In genomic region chr5:149245965-149246470, GRCm38 (mm10) we compare ENCODE assay signal across 8 mouse cellular contexts. TPM values are rescaled to one million over a fixed set of nuclear protein-coding genes. Genes with fewer than 3 reads are reported as not detected.
DNase-seq lines count a peak whose midpoint lies in the region; ATAC-seq and TF ChIP-seq lines count a peak whose summit lies in the region.

No protein-coding gene starts in this region.

- no peak overlapping the region for H3K27ac ChIP-seq in testis, adult 2 months (ENCODE audit: control insufficient read depth, insufficient read depth, low read depth, low read length)
- peak overlapping the region; percentile 55; the same call in 1 of the 2 replicates for H3K27ac ChIP-seq in limb, embryonic 14.5 days (replicated peaks; ENCODE audit: low read depth, low read length)
- no peak overlapping the region; the same call in 1 of the 2 replicates for H3K27ac ChIP-seq in midbrain, embryonic 13.5 days

- no peaks in the 10 kb centered on the region for H3K27me3 ChIP-seq in testis, adult 2 months (ENCODE audit: control insufficient read depth, insufficient read depth, low read length)
- no peaks in the 10 kb centered on the region for H3K27me3 ChIP-seq in limb, embryonic 14.5 days (ENCODE audit: control insufficient read depth, insufficient read depth, low read length)
- no peaks in the 10 kb centered on the region for H3K27me3 ChIP-seq in midbrain, embryonic 13.5 days

- H3K4me3 ChIP-seq in testis, adult 2 months (ENCODE audit: control insufficient read depth, low read depth, low read length) = peak overlapping the region; percentile 39
- peak overlapping the region; percentile 17 for H3K4me3 ChIP-seq in limb, embryonic 14.5 days (replicated peaks; ENCODE audit: low read length)
- H3K4me3 ChIP-seq in midbrain, embryonic 13.5 days (replicated peaks) = peak overlapping the region; percentile 14; the same call in 1 of the 2 replicates

- TF ChIP-seq POLR2A in testis, adult 2 months (IDR thresholded peaks at IDR 0.05; ENCODE audit: control insufficient read depth, low read depth, low read length) = no peak
- no peak for TF ChIP-seq POLR2A in limb, embryonic 14.5 days (IDR thresholded peaks at IDR 0.05; ENCODE audit: borderline replicate concordance, extremely low read depth, insufficient read depth, insufficient read length)

- ATAC-seq in erythroblast, adult 5-6 weeks (replicated peaks; ENCODE audit: low FRiP score, poor library complexity, severe bottlenecking) = peak; percentile 58
- peak; percentile 93 to 97 for ATAC-seq in hematopoietic stem cell, adult 5-6 weeks (replicated peaks in 1 of 2; ENCODE audit: insufficient read depth in 1 of 2, low FRiP score in 2 of 2, low TSS enrichment in 1 of 2, low read depth in 1 of 2, poor library complexity in 2 of 2, severe bottlenecking in 2 of 2)
- 0 out of 2 replicates have a peak, but pooled peaks have one; percentile 41 for ATAC-seq in limb, embryonic 14.5 days (ENCODE audit: low FRiP score, low read depth)
- ATAC-seq in midbrain, embryonic 13.5 days = peak; percentile 88

- no peak for DNase-seq in testis, postnatal 14 days (ENCODE audit: low spot score)
- peak; percentile 33 for DNase-seq in limb, embryonic 14.5 days (ENCODE audit: low spot score)
- peak; percentile 82 to 89 for DNase-seq in thymus, adult 18-20 months
- DNase-seq in urinary bladder, postnatal 4 days (ENCODE audit: low spot score in 2 of 2) = no peak

- peak overlapping the region; percentile 42 for H3K4me2 ChIP-seq in limb, embryonic 14.5 days (replicated peaks; ENCODE audit: low read depth, low read length, severe bottlenecking)
- H3K4me2 ChIP-seq in midbrain, embryonic 13.5 days (replicated peaks) = peak overlapping the region; percentile 42

- peak overlapping the region; percentile 40 for H3K9ac ChIP-seq in limb, embryonic 14.5 days (ENCODE audit: low read depth, low read length, severe bottlenecking)
- H3K9ac ChIP-seq in midbrain, embryonic 13.5 days (replicated peaks) = 0 out of 2 replicates have a peak overlapping the region, but pooled peaks have one; percentile 33

- H3K36me3 ChIP-seq in testis, adult 2 months (ENCODE audit: control insufficient read depth, insufficient read depth, low read length) = no peaks in the 10 kb centered on the region
- no peaks in the 10 kb centered on the region for H3K36me3 ChIP-seq in limb, embryonic 14.5 days (ENCODE audit: control insufficient read depth, insufficient read depth, low read length)
- H3K36me3 ChIP-seq in midbrain, embryonic 13.5 days = no peaks in the 10 kb centered on the region

- H3K4me1 ChIP-seq in testis, adult 2 months (ENCODE audit: control insufficient read depth, insufficient read depth, low read length) = peaks cover 12% of the 10 kb centered on the region
- H3K4me1 ChIP-seq in limb, embryonic 14.5 days (ENCODE audit: control insufficient read depth, insufficient read depth, low read length) = peaks cover 8% of the 10 kb centered on the region
- H3K4me1 ChIP-seq in midbrain, embryonic 13.5 days (replicated peaks) = peaks cover 7% of the 10 kb centered on the region

- 8% methylated on average over 13 of the region's 16 CpGs for WGBS in limb, embryonic 14.5 days
- WGBS in midbrain, embryonic 13.5 days = 33% methylated on average over 16 of the region's 16 CpGs

- no peaks in the 10 kb centered on the region; the same call in 1 of the 2 replicates for H3K9me3 ChIP-seq in limb, embryonic 14.5 days (ENCODE audit: control insufficient read depth, low read length)
- no peaks in the 10 kb centered on the region for H3K9me3 ChIP-seq in midbrain, embryonic 13.5 days

- TF ChIP-seq CTCF in testis, adult 2 months (IDR thresholded peaks at IDR 0.05; ENCODE audit: control insufficient read depth, insufficient read depth, insufficient replicate concordance, low read depth, low read length) = no peak

RNA-seq across cellular contexts. Expression of gene Alox5ap, which starts 18.5 kb away (rescaled TPM):
- polyA plus RNA-seq in testis, adult 2 months (2012; rRNA removed) = 4.0 and 6.0 TPM in 2 replicates
- total RNA-seq in erythroblast, adult 5-6 weeks (2015; ENCODE audit: low replicate concordance) = 202 and 238 TPM in 2 replicates
- 173 and 187 TPM in 2 replicates for total RNA-seq in erythroblast, adult 5-6 weeks (2017; ENCODE audit: low replicate concordance)
- total RNA-seq in hematopoietic stem cell, adult 5-6 weeks (2017) = 324 and 337 TPM in 2 replicates
- 18.6 and 21.6 TPM in 2 replicates for polyA plus RNA-seq in limb, embryonic 14.5 days (2012; rRNA removed)
- polyA plus RNA-seq in limb, embryonic 14.5 days (2014; fragmentation: Nextera tagmentation; extraction: Ambion mirVana) = 16.1 and 18.7 TPM in 2 replicates
- 8.6 and 9.1 TPM in 2 replicates for polyA plus RNA-seq in midbrain, embryonic 13.5 days (2015; fragmentation: Nextera tagmentation; extraction: Ambion mirVana)

Comparison
In these comparisons a context has a peak if more than half of its experiments do, and no peak if none do; other contexts are left out.
1. DNase-seq: peak in limb, embryonic 14.5 days (single experiment) and thymus, adult 18-20 months (2 of 2); none in testis, postnatal 14 days (single experiment) and urinary bladder, postnatal 4 days (0 of 2).
2. ATAC-seq: peak in every context shown above with its lines; median percentile 95 in hematopoietic stem cell, adult 5-6 weeks; 88 in midbrain, embryonic 13.5 days; 58 in erythroblast, adult 5-6 weeks; 41 in limb, embryonic 14.5 days.
3. Peak in every context shown above with its lines, with median percentiles within 50 percentile points of each other: H3K4me3 ChIP-seq.